Mouse (Mus musculus): ENCODE measurements at regions not wholly inside any gene's neighbourhood (a gene's known extent, or its start where the extent isn't known, plus 50 kb on each side); places are given as distances from the start of the nearest gene placed in this dataset.

DNA sequence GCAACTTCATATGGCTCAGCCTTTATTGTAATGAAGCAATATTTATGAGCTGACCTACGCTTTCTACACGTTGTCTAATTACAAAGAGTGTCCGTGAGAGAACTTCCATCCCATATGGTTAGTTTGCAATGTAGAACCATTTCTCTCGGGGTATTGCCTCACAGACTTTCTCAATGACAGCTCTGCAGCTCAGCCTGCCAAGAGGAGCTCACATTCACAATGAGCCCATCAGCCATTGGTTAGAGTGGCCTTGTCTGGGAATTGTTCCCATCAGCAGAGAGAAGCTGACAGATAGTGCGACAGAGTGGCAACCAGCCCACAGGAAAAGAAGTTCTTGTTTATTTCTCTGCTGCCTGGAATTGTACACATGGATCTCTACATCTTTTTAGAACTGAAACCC lies 409.7 kb downstream of the Zfp704 start:
- ATAC-seq (ENCODE audit: low FRiP score, low TSS enrichment): no peak
- no peak overlapping the region for H3K9ac ChIP-seq (replicated peaks; ENCODE audit: low read length)
- H3K4me1 ChIP-seq (ENCODE audit: insufficient read depth, low read length): no peaks in the 10 kb centered on the region
- H3K36me3 ChIP-seq (ENCODE audit: insufficient read depth, low read length): no peaks in the 10 kb centered on the region
- H3K27me3 ChIP-seq (ENCODE audit: insufficient read depth, low read length): no peaks in the 10 kb centered on the region
- WGBS: 81% methylated on average over 5 of the region's 5 CpGs
- H3K4me2 ChIP-seq (replicated peaks; ENCODE audit: low read depth, low read length): no peak overlapping the region
- H3K27ac ChIP-seq (ENCODE audit: low read length): no peak overlapping the region
- H3K4me3 ChIP-seq (ENCODE audit: low read length): no peak overlapping the region
- no peaks in the 10 kb centered on the region for H3K9me3 ChIP-seq (ENCODE audit: low read length)

DNA sequence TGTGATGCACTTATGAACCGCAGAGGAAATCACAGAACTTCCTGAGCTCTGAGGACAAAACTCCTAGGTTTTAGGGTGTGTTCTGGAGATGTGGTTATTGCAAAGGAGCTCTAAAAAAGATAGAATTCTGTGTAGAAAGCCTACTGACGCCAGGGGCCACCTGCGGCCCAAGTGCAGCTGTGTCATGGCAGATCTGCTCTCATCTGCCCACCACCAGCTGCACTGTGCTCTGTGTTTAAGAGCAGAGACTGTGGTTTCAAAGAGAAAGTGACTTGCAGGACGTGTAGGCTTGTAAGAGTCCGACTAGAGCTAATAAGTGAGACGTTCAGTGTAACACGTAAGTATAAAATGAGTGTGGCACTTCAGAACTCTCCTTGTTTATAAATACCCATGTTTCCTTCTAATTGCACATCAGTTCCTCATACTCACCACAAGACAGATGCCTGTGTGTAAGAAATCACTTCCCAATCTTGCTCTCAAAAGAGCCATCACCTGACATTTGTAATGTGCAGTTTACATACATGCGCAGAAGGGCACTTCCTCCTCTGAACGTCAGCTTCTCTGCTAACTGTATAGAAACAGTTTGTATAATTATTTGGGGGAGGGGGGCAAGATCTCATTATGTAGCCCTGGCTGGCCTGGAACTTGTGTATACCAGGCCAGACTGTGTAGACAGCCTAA lies 411.1 kb downstream of the Zfp704 start:
- H3K4me2 ChIP-seq (replicated peaks; ENCODE audit: low read depth, low read length): no peak overlapping the region
- no peak for ATAC-seq (ENCODE audit: low FRiP score, low TSS enrichment)
- WGBS: 78% methylated on average over 9 of the region's 9 CpGs
- no peak overlapping the region for H3K9ac ChIP-seq (replicated peaks; ENCODE audit: low read length)
- no peaks in the 10 kb centered on the region for H3K36me3 ChIP-seq (ENCODE audit: insufficient read depth, low read length)
- H3K27ac ChIP-seq (ENCODE audit: low read length): no peak overlapping the region
- H3K27me3 ChIP-seq (ENCODE audit: insufficient read depth, low read length): no peaks in the 10 kb centered on the region
- no peak overlapping the region for H3K4me3 ChIP-seq (ENCODE audit: low read length)
- no peaks in the 10 kb centered on the region for H3K9me3 ChIP-seq (ENCODE audit: low read length)
- no peaks in the 10 kb centered on the region for H3K4me1 ChIP-seq (ENCODE audit: insufficient read depth, low read length)

DNA sequence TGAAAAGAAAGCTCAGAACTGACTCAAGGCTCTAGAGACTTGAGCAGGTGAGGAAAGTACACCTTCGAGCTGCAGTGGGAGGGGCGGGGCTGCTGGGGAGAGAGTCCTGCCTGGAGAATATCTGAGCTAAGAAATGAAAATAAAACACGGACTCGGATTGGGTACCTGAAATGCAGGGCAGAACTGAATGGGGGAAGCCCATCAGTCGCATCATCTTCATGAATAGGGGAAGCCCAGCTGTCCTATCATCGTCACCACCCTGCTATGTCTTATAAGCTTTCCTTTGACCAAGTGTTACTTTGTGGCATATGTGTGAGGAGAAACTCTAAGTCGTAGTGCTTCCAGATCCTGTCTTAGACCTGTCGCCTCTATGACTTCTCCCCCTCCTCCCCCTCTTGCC lies 414.1 kb downstream of the Zfp704 start:
- ATAC-seq (ENCODE audit: low FRiP score, low TSS enrichment): no peak
- H3K9ac ChIP-seq (replicated peaks; ENCODE audit: low read length): no peak overlapping the region
- no peaks in the 10 kb centered on the region for H3K36me3 ChIP-seq (ENCODE audit: insufficient read depth, low read length)
- 79% methylated on average over 8 of the region's 8 CpGs for WGBS
- no peaks in the 10 kb centered on the region for H3K9me3 ChIP-seq (ENCODE audit: low read length)
- no peaks in the 10 kb centered on the region for H3K4me1 ChIP-seq (ENCODE audit: insufficient read depth, low read length)
- H3K27ac ChIP-seq (ENCODE audit: low read length): no peak overlapping the region
- H3K27me3 ChIP-seq (ENCODE audit: insufficient read depth, low read length): no peaks in the 10 kb centered on the region
- H3K4me3 ChIP-seq (ENCODE audit: low read length): no peak overlapping the region
- no peak overlapping the region for H3K4me2 ChIP-seq (replicated peaks; ENCODE audit: low read depth, low read length)

DNA sequence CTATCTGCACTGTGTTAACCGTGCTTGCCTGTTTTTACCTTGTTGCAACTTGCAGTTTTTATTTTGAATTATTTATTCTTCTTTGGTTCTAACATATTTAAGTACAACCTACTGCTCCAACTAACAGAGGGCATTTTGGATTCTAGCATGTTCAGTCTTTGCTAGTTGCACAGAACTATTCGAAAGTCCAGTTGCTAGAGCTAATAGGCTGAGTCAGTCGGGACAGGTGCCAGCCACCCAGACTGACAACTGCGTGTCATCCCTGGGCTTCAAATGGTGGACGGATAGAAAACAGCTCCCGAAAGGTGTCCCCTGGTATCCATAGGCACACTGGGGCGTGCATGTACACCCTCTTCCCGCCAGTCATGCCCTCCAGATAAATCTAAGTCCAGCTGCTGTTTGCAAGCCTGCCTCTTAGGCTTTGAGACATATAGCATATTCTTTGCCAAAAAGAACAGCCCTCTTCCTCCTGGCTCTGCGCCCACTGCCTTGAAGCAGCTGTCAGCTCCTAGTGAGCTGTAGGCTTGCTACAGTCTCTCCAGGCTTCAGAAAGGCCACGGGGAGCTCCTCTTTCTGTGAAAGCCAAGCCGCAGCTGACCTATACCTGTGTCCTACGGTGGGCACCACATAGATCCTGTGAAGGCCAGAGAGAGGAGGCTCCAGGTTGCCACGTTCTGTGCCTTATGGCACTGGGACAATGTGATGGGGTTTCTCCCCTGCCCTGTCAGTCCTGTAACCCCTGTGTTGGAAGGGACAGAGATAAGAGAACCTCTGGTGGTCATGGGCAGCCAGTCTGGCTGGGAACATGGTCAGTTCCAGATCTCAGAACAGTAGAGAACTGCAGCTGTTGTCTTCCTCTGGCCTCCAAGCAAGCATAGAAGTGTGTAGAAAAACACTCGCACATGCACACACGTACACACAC lies 420.3 kb downstream of the Zfp704 start:
- no peak overlapping the region for H3K4me3 ChIP-seq (ENCODE audit: low read length)
- H3K9ac ChIP-seq (replicated peaks; ENCODE audit: low read length): no peak overlapping the region
- H3K27me3 ChIP-seq (ENCODE audit: insufficient read depth, low read length): no peaks in the 10 kb centered on the region
- WGBS: 76% methylated on average over 15 of the region's 15 CpGs
- H3K36me3 ChIP-seq (ENCODE audit: insufficient read depth, low read length): no peaks in the 10 kb centered on the region
- no peak overlapping the region for H3K4me2 ChIP-seq (replicated peaks; ENCODE audit: low read depth, low read length)
- no peak overlapping the region for H3K27ac ChIP-seq (ENCODE audit: low read length)
- no peaks in the 10 kb centered on the region for H3K9me3 ChIP-seq (ENCODE audit: low read length)
- ATAC-seq (ENCODE audit: low FRiP score, low TSS enrichment): 0 out of 2 replicates have a peak, but pooled peaks have one; percentile 57
- no peaks in the 10 kb centered on the region for H3K4me1 ChIP-seq (ENCODE audit: insufficient read depth, low read length)

DNA sequence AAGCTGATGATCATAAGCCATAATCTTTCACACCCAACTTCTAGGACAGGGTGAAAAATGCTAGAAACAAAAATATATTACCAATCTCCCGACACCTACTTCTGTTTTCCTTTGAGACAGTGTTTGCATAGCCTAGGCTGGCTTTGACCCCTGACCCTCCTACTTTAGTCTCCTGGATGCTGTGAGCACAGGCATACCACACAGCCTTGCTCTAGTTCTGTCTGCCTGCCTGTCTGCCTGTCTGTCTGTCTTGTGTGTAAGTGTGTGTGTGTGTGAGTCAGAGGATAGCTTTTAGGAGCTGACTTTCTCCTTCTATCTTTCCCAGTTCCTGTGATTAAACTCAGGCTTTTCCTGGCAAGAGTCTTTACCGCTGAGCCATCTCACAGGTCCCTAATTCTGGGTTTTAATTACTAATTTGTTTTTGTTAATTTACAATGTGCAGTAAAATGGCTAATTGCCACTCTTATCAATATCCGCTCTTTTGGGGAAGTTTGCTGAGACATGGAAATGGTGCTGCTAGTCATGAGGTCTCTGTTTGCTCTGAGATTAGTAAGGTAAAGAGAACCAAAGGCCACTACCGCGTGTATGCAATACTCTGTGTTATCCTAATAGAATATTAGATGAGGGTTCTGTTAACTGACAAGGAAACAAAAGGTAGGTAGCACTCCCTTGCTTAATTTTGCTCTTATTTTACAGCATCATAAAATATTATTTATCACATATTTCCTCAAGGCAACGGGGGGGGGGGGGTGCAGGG lies 423.3 kb downstream of the Zfp704 start:
- Histone ChIP-seq H3K9ac (replicated peaks; ENCODE audit: low read length) (no peak overlapping the region), H3K4me2 (replicated peaks; ENCODE audit: low read depth, low read length) (no peak overlapping the region), H3K36me3 (ENCODE audit: insufficient read depth, low read length) (no peaks in the 10 kb centered on the region), H3K4me3 (ENCODE audit: low read length) (no peak overlapping the region), H3K9me3 (ENCODE audit: low read length) (no peaks in the 10 kb centered on the region), H3K27me3 (ENCODE audit: insufficient read depth, low read length) (no peaks in the 10 kb centered on the region), H3K27ac (ENCODE audit: low read length) (no peak overlapping the region), H3K4me1 (ENCODE audit: insufficient read depth, low read length) (no peaks in the 10 kb centered on the region)
- no peak for ATAC-seq (ENCODE audit: low FRiP score, low TSS enrichment)
- WGBS: 76% methylated on average over 6 of the region's 6 CpGs

DNA sequence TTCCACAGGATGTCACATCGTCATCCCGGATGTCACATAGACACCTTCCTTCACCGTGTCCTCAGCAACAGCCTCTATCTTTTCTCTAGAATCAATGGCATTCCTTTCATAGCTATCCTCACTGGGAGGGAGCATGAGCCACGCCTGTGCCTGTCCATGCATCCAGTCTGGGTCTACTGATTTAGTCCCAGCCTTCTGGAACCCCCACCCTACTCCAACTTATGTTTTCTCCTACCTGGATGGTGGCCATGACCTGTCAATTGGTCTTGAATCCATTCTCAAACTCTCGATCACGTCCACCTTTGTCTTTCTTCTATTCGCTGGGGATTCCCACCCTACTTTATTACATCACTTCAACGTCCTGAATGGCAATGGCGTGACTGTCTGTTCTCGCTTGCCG lies 428.3 kb downstream of the Zfp704 start:
- H3K4me2 ChIP-seq (replicated peaks; ENCODE audit: low read depth, low read length): no peak overlapping the region
- 91% methylated on average over 11 of the region's 11 CpGs for WGBS
- H3K9ac ChIP-seq (replicated peaks; ENCODE audit: low read length): no peak overlapping the region
- no peaks in the 10 kb centered on the region for H3K36me3 ChIP-seq (ENCODE audit: insufficient read depth, low read length)
- no peak for ATAC-seq (ENCODE audit: low FRiP score, low TSS enrichment)
- no peak overlapping the region for H3K4me3 ChIP-seq (ENCODE audit: low read length)
- H3K27ac ChIP-seq (ENCODE audit: low read length): no peak overlapping the region
- H3K27me3 ChIP-seq (ENCODE audit: insufficient read depth, low read length): no peaks in the 10 kb centered on the region
- no peaks in the 10 kb centered on the region for H3K9me3 ChIP-seq (ENCODE audit: low read length)
- no peaks in the 10 kb centered on the region for H3K4me1 ChIP-seq (ENCODE audit: insufficient read depth, low read length)

DNA sequence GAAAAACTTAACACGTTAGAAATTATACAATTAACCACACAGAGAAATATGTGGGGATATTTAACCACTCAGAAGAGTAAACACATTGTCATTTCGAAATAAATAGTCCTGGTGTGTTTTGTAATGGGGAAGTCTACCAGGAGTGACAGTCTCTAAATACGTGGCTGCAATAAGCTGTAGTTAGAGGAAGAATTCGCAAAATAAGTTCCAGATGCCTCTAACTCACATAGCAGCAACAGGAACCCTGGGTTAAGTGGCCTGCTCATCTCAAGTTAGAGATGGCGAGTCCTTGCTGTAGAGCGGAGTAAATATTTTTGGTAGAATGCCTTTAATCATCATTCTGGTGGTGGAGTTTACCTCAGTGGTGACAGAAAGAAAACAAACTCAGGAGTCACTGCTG lies 430.2 kb downstream of the Zfp704 start:
- Histone ChIP-seq H3K4me3 (ENCODE audit: low read length) (no peak overlapping the region), H3K4me2 (replicated peaks; ENCODE audit: low read depth, low read length) (no peak overlapping the region), H3K36me3 (ENCODE audit: insufficient read depth, low read length) (no peaks in the 10 kb centered on the region), H3K9ac (replicated peaks; ENCODE audit: low read length) (no peak overlapping the region), H3K9me3 (ENCODE audit: low read length) (no peaks in the 10 kb centered on the region), H3K4me1 (ENCODE audit: insufficient read depth, low read length) (no peaks in the 10 kb centered on the region), H3K27ac (ENCODE audit: low read length) (no peak overlapping the region), H3K27me3 (ENCODE audit: insufficient read depth, low read length) (no peaks in the 10 kb centered on the region)
- ATAC-seq (ENCODE audit: low FRiP score, low TSS enrichment): no peak
- 61% methylated on average over 6 of the region's 6 CpGs for WGBS

DNA sequence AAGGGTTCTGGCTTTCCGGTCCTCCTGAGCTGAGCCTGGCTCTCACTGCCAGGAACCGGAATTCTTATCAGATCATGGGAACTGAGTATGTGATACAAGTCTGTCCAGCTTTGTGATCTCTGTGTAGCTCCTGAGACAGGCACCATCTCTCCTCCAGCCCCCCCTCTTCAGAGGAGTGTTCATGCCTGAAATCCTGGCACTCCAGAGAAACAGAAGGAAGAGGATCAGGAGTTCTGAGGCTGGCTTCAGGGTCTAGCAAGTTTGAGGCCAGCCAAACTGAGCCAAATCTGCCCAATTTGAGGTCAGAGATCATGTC lies 435.4 kb downstream of the Zfp704 start:
- 57% methylated on average over 2 of the region's 2 CpGs for WGBS
- no peak for ATAC-seq (ENCODE audit: low FRiP score, low TSS enrichment)

DNA sequence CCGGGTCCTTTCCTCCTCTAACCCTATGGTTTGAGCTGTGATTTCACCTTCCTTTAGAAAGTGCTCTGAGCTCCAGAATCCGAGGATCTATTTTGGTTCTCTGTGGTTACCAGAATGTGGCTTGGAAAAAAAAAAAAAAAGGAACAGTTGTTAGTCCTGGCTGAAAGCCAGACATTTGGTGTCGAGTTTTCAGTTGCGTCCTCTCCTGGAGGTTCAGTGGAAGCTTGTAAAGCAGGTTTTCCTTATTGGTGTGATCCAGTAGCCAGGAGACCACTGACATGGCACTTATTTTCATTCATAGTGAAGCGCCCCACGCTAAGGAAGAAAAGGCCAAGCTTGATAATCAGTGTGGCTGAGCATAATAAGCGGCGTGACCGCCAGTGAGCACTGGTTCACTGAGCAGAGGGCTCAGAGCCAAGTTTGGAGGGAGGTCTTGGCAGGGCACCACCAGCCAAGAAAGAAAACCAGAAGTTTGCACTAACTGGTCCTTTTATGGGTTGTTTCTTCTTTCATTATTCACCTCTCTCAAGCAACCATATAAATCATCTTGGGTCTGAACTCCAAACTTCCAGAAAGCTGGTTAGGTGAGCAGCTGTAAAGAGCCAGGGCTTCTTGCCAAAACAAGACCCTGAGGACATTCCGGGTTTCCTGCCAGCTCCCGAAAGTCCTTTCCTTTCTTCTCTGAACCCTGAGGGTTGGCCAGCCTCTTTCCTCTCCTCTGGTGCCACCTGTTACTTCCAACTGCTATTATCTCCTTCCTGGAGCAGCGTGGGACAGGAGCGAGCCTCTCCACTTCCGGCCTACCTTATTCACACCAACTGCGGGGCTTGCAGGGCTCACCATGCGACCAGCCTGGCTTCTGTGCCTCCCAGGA lies 436.0 kb downstream of the Zfp704 start:
- Histone ChIP-seq H3K27me3 (ENCODE audit: insufficient read depth, low read length) (no peaks in the 10 kb centered on the region), H3K4me1 (ENCODE audit: insufficient read depth, low read length) (peaks cover 9% of the 10 kb centered on the region), H3K27ac (ENCODE audit: low read length) (peak overlapping the region; percentile 70), H3K4me2 (replicated peaks; ENCODE audit: low read depth, low read length) (peak overlapping the region; percentile 18; the same call in 1 of the 2 replicates), H3K9ac (replicated peaks; ENCODE audit: low read length) (no peak overlapping the region), H3K9me3 (ENCODE audit: low read length) (no peaks in the 10 kb centered on the region), H3K36me3 (ENCODE audit: insufficient read depth, low read length) (no peaks in the 10 kb centered on the region), H3K4me3 (ENCODE audit: low read length) (no peak overlapping the region)
- WGBS: 24% methylated on average over 16 of the region's 16 CpGs
- ATAC-seq (ENCODE audit: low FRiP score, low TSS enrichment): peak; percentile 93

More for the DNA sequence above, 435.4 kb downstream of the Zfp704 start:
- no peaks in the 10 kb centered on the region for H3K36me3 ChIP-seq (ENCODE audit: insufficient read depth, low read length)
- H3K27ac ChIP-seq (ENCODE audit: low read length): peak overlapping the region; percentile 70
- no peak overlapping the region for H3K4me3 ChIP-seq (ENCODE audit: low read length)
- H3K4me2 ChIP-seq (replicated peaks; ENCODE audit: low read depth, low read length): no peak overlapping the region
- no peaks in the 10 kb centered on the region for H3K27me3 ChIP-seq (ENCODE audit: insufficient read depth, low read length)
- H3K4me1 ChIP-seq (ENCODE audit: insufficient read depth, low read length): peaks cover 9% of the 10 kb centered on the region
- no peak overlapping the region for H3K9ac ChIP-seq (replicated peaks; ENCODE audit: low read length)
- no peaks in the 10 kb centered on the region for H3K9me3 ChIP-seq (ENCODE audit: low read length)
